Mouse (Mus musculus): ENCODE measurements around the gene Clcn6.

- TF ChIP-seq POLR2A (IDR thresholded peaks at IDR 0.05; ENCODE audit: borderline replicate concordance, low read depth, low read length): no peak
- TF ChIP-seq CTCF (IDR thresholded peaks at IDR 0.05; ENCODE audit: low read depth, low read length): no peak
These were observed 5.5 kb upstream of the Clcn6 start for GRCm38 (mm10) chr4:148044113-148044512.

Measured in bone marrow macrophage, adult 2 months (primary cell).